Mouse (Mus musculus): ENCODE results near the gene Maz. TPM values are rescaled to one million over a fixed set of nuclear protein-coding genes. Genes with fewer than 3 reads are reported as not detected.

Gene Maz
- polyA plus RNA-seq, 1 experiment from 2014 or later, result 61.7 TPM

GRCm38 (mm10) chr7:127023272-127023691 lies 3.6 kb downstream of the Maz start:
- Histone ChIP-seq H3K9me3 (ENCODE audit: control insufficient read depth, low read length) (no peaks in the 10 kb centered on the region), H3K4me1 (ENCODE audit: control insufficient read depth, insufficient read depth, low read length) (peaks cover 60% of the 10 kb centered on the region), H3K9ac (replicated peaks; ENCODE audit: low read depth, low read length) (peak overlapping the region; percentile 100), H3K4me2 (ENCODE audit: low read depth, low read length) (peak overlapping the region; percentile 98), H3K4me3 (ENCODE audit: low read depth, low read length) (peak overlapping the region; percentile 95; the same call in 1 of the 2 replicates), H3K36me3 (ENCODE audit: control insufficient read depth, insufficient read depth, low read length) (peaks cover 22% of the 10 kb centered on the region), H3K27ac (ENCODE audit: low read depth, low read length) (no peak overlapping the region), H3K27me3 (ENCODE audit: control insufficient read depth, insufficient read depth, low read length) (no peaks in the 10 kb centered on the region)
- no peak for ATAC-seq (ENCODE audit: low read depth)
- 83% methylated on average over 13 of the region's 13 CpGs for WGBS

GRCm38 (mm10) chr7:127022528-127023271 lies 4.1 kb downstream of the Maz start:
- H3K27me3 ChIP-seq (ENCODE audit: control insufficient read depth, insufficient read depth, low read length), result no peaks in the 10 kb centered on the region
- peaks cover 59% of the 10 kb centered on the region for H3K4me1 ChIP-seq (ENCODE audit: control insufficient read depth, insufficient read depth, low read length)
- H3K9me3 ChIP-seq (ENCODE audit: control insufficient read depth, low read length), result no peaks in the 10 kb centered on the region
- peak overlapping the region; percentile 98 for H3K4me2 ChIP-seq (ENCODE audit: low read depth, low read length)
- H3K36me3 ChIP-seq (ENCODE audit: control insufficient read depth, insufficient read depth, low read length), result peaks cover 22% of the 10 kb centered on the region
- H3K27ac ChIP-seq (ENCODE audit: low read depth, low read length), result no peak overlapping the region
- H3K9ac ChIP-seq (replicated peaks; ENCODE audit: low read depth, low read length), result no peak overlapping the region
- no peak for ATAC-seq (ENCODE audit: low read depth)
- H3K4me3 ChIP-seq (ENCODE audit: low read depth, low read length), result no peak overlapping the region
- 76% methylated on average over 7 of the region's 7 CpGs for WGBS

- Histone ChIP-seq H3K4me3 (ENCODE audit: low read depth, low read length) (peak overlapping the region; percentile 51), H3K4me2 (ENCODE audit: low read depth, low read length) (peak overlapping the region; percentile 72), H3K27me3 (ENCODE audit: control insufficient read depth, insufficient read depth, low read length) (no peaks in the 10 kb centered on the region), H3K36me3 (ENCODE audit: control insufficient read depth, insufficient read depth, low read length) (peaks cover 22% of the 10 kb centered on the region), H3K4me1 (ENCODE audit: control insufficient read depth, insufficient read depth, low read length) (peaks cover 59% of the 10 kb centered on the region), H3K27ac (ENCODE audit: low read depth, low read length) (peak overlapping the region; percentile 68), H3K9me3 (ENCODE audit: control insufficient read depth, low read length) (no peaks in the 10 kb centered on the region), H3K9ac (replicated peaks; ENCODE audit: low read depth, low read length) (peak overlapping the region; percentile 69)
- WGBS, result 42% methylated on average over 5 of the region's 5 CpGs
- ATAC-seq (ENCODE audit: low read depth), result no peak
These were observed 5.0 kb downstream of the Maz start for GRCm38 (mm10) chr7:127021563-127022527.

GRCm38 (mm10) chr7:127020901-127021562 lies 5.8 kb downstream of the Maz start, which contains the start of the genes Gm42742 and Prrt2:
Gene Gm42742 (minus strand): TSS chr7:127021097.
Gene Prrt2 (minus strand): TSS chr7:127021211.
- Histone ChIP-seq H3K9me3 (ENCODE audit: control insufficient read depth, low read length) (no peaks in the 10 kb centered on the region), H3K27me3 (ENCODE audit: control insufficient read depth, insufficient read depth, low read length) (no peaks in the 10 kb centered on the region), H3K4me3 (ENCODE audit: low read depth, low read length) (peak within 1 kb of the TSS; percentile 51), H3K4me1 (ENCODE audit: control insufficient read depth, insufficient read depth, low read length) (peaks cover 61% of the 10 kb centered on the region), H3K36me3 (ENCODE audit: control insufficient read depth, insufficient read depth, low read length) (peaks cover 22% of the 10 kb centered on the region), H3K4me2 (ENCODE audit: low read depth, low read length) (peak within 1 kb of the TSS; percentile 72), H3K27ac (ENCODE audit: low read depth, low read length) (peak within 1 kb of the TSS; percentile 77), H3K9ac (replicated peaks; ENCODE audit: low read depth, low read length) (peak within 1 kb of the TSS; percentile 69)
- peak; percentile 4; the same call in 1 of the 2 replicates for ATAC-seq (ENCODE audit: low read depth)
- under 1% methylated on average over 37 of the region's 37 CpGs for WGBS

- H3K4me3 ChIP-seq (ENCODE audit: low read depth, low read length), result peak overlapping the region; percentile 51
- H3K4me2 ChIP-seq (ENCODE audit: low read depth, low read length), result peak overlapping the region; percentile 72
- peak overlapping the region; percentile 77 for H3K27ac ChIP-seq (ENCODE audit: low read depth, low read length)
- H3K9me3 ChIP-seq (ENCODE audit: control insufficient read depth, low read length), result no peaks in the 10 kb centered on the region
- WGBS, result 40% methylated on average over 5 of the region's 5 CpGs
- peaks cover 66% of the 10 kb centered on the region for H3K4me1 ChIP-seq (ENCODE audit: control insufficient read depth, insufficient read depth, low read length)
- H3K9ac ChIP-seq (replicated peaks; ENCODE audit: low read depth, low read length), result peak overlapping the region; percentile 69
- ATAC-seq (ENCODE audit: low read depth), result no peak
- H3K27me3 ChIP-seq (ENCODE audit: control insufficient read depth, insufficient read depth, low read length), result no peaks in the 10 kb centered on the region
- H3K36me3 ChIP-seq (ENCODE audit: control insufficient read depth, insufficient read depth, low read length), result peaks cover 22% of the 10 kb centered on the region
These were observed 6.3 kb downstream of the Maz start for GRCm38 (mm10) chr7:127020491-127020890.

- Histone ChIP-seq H3K4me3 (ENCODE audit: low read depth, low read length) (peak overlapping the region; percentile 51), H3K27me3 (ENCODE audit: control insufficient read depth, insufficient read depth, low read length) (no peaks in the 10 kb centered on the region), H3K36me3 (ENCODE audit: control insufficient read depth, insufficient read depth, low read length) (peaks cover 22% of the 10 kb centered on the region), H3K4me2 (ENCODE audit: low read depth, low read length) (peak overlapping the region; percentile 72), H3K9me3 (ENCODE audit: control insufficient read depth, low read length) (no peaks in the 10 kb centered on the region), H3K27ac (ENCODE audit: low read depth, low read length) (no peak overlapping the region), H3K9ac (replicated peaks; ENCODE audit: low read depth, low read length) (peak overlapping the region; percentile 69; the same call in 1 of the 2 replicates), H3K4me1 (ENCODE audit: control insufficient read depth, insufficient read depth, low read length) (peaks cover 69% of the 10 kb centered on the region)
- WGBS, result 69% methylated on average over 3 of the region's 3 CpGs
- no peak for ATAC-seq (ENCODE audit: low read depth)
These were observed 6.8 kb downstream of the Maz start for GRCm38 (mm10) chr7:127020031-127020430.

- Histone ChIP-seq H3K9me3 (ENCODE audit: control insufficient read depth, low read length) (no peaks in the 10 kb centered on the region), H3K36me3 (ENCODE audit: control insufficient read depth, insufficient read depth, low read length) (peaks cover 19% of the 10 kb centered on the region), H3K27me3 (ENCODE audit: control insufficient read depth, insufficient read depth, low read length) (no peaks in the 10 kb centered on the region), H3K9ac (replicated peaks; ENCODE audit: low read depth, low read length) (peak overlapping the region; percentile 69; the same call in 1 of the 2 replicates), H3K27ac (ENCODE audit: low read depth, low read length) (no peak overlapping the region; the same call in 1 of the 2 replicates), H3K4me2 (ENCODE audit: low read depth, low read length) (peak overlapping the region; percentile 72), H3K4me3 (ENCODE audit: low read depth, low read length) (peak overlapping the region; percentile 51; the same call in 1 of the 2 replicates), H3K4me1 (ENCODE audit: control insufficient read depth, insufficient read depth, low read length) (peaks cover 66% of the 10 kb centered on the region)
- whole genome bisulfite sequencing, result 85% methylated on average over 14 of the region's 14 CpGs
- no peak for ATAC-seq (ENCODE audit: low read depth)
These were observed 7.4 kb downstream of the Maz start for GRCm38 (mm10) chr7:127019306-127019960.

Measured in neural tube, embryonic 14.5 days (tissue).